Mouse (Mus musculus) thymus, adult 2 months (tissue): ENCODE data around the gene Paxx. TPM values are rescaled to one million over a fixed set of nuclear protein-coding genes. Genes with fewer than 3 reads are reported as not detected.

Experiments
- DNase-seq: peaks from one replicate; pipeline ENCODE4 v3.0.0; 2021
- H3K27ac ChIP-seq: fragments of 200-500 bp; 2 replicates; pipeline ENCODE4 v1.5.1; 2012; ENCODE audit warnings: low read length, control low read depth; ENCODE audit not compliant: control insufficient read depth, insufficient read depth
- H3K27me3 ChIP-seq: fragments of 200-500 bp; 2 replicates; pipeline ENCODE4 v1.6.1; 2012; ENCODE audit warnings: mild to moderate bottlenecking, low read length, moderate library complexity, mixed read lengths; ENCODE audit not compliant: control insufficient read depth, insufficient read depth
- H3K36me3 ChIP-seq: fragments of 200-500 bp; 2 replicates; pipeline ENCODE4 v1.6.1; 2012; ENCODE audit warnings: mild to moderate bottlenecking, low read length, moderate library complexity; ENCODE audit not compliant: control insufficient read depth, insufficient read depth
- H3K4me1 ChIP-seq: fragments of 200-500 bp; replicated peaks from 2 replicates; pipeline ENCODE4 v1.6.1; 2012; ENCODE audit warnings: low read length; ENCODE audit not compliant: control insufficient read depth, insufficient read depth
- H3K4me3 ChIP-seq: fragments of 200-500 bp; 2 replicates; pipeline ENCODE4 v1.5.1; 2012; ENCODE audit warnings: mild to moderate bottlenecking, low read length, control low read depth, moderate library complexity; ENCODE audit not compliant: control insufficient read depth, insufficient read depth
- CTCF ChIP-seq: fragments of 200-500 bp; IDR thresholded peaks from 2 replicates; pipeline ENCODE4 v1.5.1; 2012; ENCODE audit warnings: mild to moderate bottlenecking, control low read depth, low read length, moderate library complexity, borderline replicate concordance; ENCODE audit not compliant: control insufficient read depth, poor library complexity, insufficient read depth; ENCODE audit errors: extremely low read depth
- POLR2A ChIP-seq: fragments of 200-500 bp; IDR thresholded peaks from 2 replicates; pipeline ENCODE4 v1.6.1; 2012; ENCODE audit warnings: mild to moderate bottlenecking, low read length, control low read depth, moderate library complexity; ENCODE audit not compliant: control insufficient read depth, poor library complexity, insufficient read depth; ENCODE audit errors: extremely low read depth
- WGBS: fragments of 180-500 bp; shearing (Covaris S2); methylation state at CpG from one replicate; pipeline ENCODE4 v1.1.7; 2018; 5-methylcytosine and 5-hydroxymethylcytosine counted together
- polyA plus RNA-seq: library from polyadenylated mRNA; depleted of rRNA; stranded (reverse); fragments of >200 nt; gene quantifications from 2 replicates; pipeline ENCODE4 v1.2.3, GENCODE M21; 2012

Gene Paxx
- polyA plus RNA-seq, 1 experiment = 192 TPM

DNA sequence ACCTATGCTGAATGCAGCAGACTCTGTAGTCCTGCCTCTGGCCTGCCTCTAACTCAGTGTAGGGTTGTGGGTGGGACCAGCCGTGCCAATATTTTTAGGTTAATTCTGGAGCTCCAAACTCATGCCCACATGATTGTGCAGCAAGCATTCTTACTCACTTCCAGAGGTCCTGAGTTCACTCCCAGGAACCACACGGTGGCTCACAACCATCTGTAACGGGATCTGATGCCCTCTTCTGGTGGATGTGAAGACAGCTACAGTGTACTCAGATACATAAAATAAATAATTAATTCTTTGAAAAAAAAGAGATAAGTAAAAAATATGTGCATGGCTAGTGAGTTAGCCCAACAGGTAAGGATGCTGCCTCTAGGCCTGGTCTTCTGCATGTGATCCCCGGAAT is 35.6 kb upstream of the Paxx start:
- Histone ChIP-seq H3K4me3 (no peak overlapping the region), H3K27me3 (no peaks in the 10 kb centered on the region), H3K27ac (no peak overlapping the region), H3K4me1 (peaks cover 21% of the 10 kb centered on the region), H3K36me3 (no peaks in the 10 kb centered on the region)
- TF ChIP-seq CTCF (no peak), POLR2A (no peak)
- DNase-seq = no peak
- WGBS = 55% methylated on average over 4 of the region's 4 CpGs

DNA sequence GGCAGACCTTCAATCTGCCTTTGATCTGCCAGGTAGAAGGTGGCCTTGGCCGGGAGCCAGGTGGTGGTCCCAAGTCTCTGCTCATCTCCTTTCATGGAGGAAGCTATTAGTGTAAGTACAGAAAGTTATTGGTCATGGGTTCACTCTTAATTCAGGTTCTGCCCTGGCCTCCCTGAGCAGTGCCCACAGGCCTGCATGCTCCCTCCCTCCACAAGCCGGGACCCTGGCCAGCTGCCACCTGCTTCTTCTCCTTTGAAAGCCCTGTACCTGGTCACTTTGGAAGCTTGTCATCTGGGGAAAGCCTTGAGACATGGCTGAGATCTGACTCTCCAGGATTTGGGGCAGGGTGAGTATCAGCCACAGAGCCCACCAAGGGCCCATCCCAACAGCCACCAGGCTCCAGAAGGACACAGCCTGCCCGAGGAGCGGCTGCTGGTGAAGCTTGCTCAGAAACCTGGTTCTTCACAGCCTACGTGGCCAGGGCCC is 32.6 kb upstream of the Paxx start, which contains the start of gene Lcn12:
TSS of gene Lcn12 (minus strand) at position 436 of the 486 bp plus-strand sequence.
- TF ChIP-seq CTCF (no peak), POLR2A (no peak)
- H3K4me3 ChIP-seq = no peak within 1 kb of the TSS
- no peak for DNase-seq
- H3K27ac ChIP-seq = no peak within 1 kb of the TSS
- 96% methylated on average over 5 of the region's 5 CpGs for WGBS
- H3K27me3 ChIP-seq = no peaks in the 10 kb centered on the region
- no peaks in the 10 kb centered on the region for H3K36me3 ChIP-seq
- H3K4me1 ChIP-seq = peaks cover 12% of the 10 kb centered on the region

DNA sequence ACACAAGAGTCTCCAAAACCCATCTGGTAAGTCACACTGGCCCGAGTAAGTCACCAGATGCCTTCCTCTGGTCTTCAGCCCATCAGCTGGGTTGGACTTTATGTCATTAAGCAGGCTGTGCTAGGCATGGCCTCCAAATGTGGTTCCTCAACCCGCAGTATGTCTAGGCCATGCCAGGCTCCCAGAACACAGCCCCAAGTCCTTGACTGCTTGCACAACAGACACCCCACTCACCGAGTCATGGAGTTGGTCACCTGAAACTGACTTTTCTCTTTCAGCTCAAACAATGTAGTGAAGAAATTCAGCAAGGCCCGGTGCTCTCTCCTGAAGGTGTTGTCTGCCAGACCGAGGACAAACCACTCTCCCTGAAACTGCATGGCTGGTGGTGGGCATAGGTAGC is 32.1 kb upstream of the Paxx start:
- TF ChIP-seq CTCF = no peak
- no peak for TF ChIP-seq POLR2A
- H3K27me3 ChIP-seq = no peaks in the 10 kb centered on the region

DNA sequence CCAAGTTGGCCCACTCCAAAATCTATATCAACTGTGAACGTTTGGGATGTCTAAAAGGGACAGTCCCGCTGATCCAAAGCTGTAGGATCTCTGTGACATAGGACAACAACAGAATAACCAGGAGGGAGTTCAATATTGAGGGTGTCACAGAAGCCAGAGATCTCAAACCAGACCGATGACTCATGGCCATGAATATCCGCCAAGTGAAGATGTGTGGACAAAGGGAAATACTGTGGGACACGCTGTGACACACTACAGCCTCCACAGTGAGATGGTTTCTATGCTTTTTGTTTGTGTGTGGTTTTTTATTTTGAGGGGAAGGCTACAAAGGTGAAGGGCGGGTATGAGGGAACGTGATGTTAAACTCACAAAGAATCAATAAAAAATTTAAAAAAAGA is 27.8 kb upstream of the Paxx start:
- peaks cover 18% of the 10 kb centered on the region for H3K4me1 ChIP-seq
- no peak for TF ChIP-seq POLR2A
- no peak for TF ChIP-seq CTCF
- 93% methylated on average over 7 of the region's 7 CpGs for WGBS
- H3K27me3 ChIP-seq = no peaks in the 10 kb centered on the region
- no peaks in the 10 kb centered on the region for H3K36me3 ChIP-seq
- no peak overlapping the region for H3K27ac ChIP-seq
- H3K4me3 ChIP-seq = no peak overlapping the region
- DNase-seq = no peak

More for the DNA sequence above, 32.1 kb upstream of the Paxx start:
- DNase-seq = no peak
- H3K4me1 ChIP-seq = peaks cover 9% of the 10 kb centered on the region
- H3K36me3 ChIP-seq = no peaks in the 10 kb centered on the region
- H3K4me3 ChIP-seq = no peak overlapping the region
- WGBS = 93% methylated on average over 5 of the region's 5 CpGs
- H3K27ac ChIP-seq = no peak overlapping the region

DNA sequence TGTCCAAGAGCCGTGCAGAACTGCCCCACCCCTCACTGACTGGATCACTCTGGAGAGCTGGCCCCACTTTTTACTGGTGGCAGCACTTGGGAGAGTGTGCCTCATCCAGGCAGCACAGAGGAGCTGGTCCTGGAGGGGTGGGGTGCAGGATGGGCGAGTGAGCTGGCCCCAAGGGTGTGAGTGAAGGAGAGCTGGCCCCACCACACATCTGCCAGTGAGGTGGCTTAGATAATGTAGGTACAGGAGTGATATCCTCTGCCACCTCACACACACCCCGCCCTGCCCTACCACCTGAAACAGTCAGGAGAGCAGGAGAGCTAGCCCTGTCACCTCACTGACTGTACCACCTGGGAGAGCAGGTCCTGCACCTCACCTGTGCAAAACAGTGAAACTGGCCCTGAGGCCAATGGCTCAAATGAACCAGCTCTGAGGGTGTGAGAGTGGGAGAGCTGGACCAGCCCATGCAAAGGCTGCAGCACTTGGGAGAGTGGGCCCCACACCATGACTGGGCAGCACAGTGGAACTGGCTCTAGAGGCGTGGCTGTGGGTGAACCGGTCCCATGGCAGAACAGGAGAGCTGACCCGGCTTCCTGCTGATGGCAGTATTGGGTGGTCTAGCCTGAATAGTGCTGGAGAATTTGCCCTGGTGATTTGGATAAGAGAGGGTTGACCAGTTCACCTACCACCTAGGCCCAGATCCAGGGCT is 27.2 kb upstream of the Paxx start:
- WGBS = 90% methylated on average over 6 of the region's 6 CpGs
- Histone ChIP-seq H3K27ac (no peak overlapping the region), H3K4me3 (no peak overlapping the region), H3K27me3 (no peaks in the 10 kb centered on the region), H3K36me3 (no peaks in the 10 kb centered on the region), H3K4me1 (peaks cover 21% of the 10 kb centered on the region)
- DNase-seq = no peak
- no peak for TF ChIP-seq POLR2A
- no peak for TF ChIP-seq CTCF

DNA sequence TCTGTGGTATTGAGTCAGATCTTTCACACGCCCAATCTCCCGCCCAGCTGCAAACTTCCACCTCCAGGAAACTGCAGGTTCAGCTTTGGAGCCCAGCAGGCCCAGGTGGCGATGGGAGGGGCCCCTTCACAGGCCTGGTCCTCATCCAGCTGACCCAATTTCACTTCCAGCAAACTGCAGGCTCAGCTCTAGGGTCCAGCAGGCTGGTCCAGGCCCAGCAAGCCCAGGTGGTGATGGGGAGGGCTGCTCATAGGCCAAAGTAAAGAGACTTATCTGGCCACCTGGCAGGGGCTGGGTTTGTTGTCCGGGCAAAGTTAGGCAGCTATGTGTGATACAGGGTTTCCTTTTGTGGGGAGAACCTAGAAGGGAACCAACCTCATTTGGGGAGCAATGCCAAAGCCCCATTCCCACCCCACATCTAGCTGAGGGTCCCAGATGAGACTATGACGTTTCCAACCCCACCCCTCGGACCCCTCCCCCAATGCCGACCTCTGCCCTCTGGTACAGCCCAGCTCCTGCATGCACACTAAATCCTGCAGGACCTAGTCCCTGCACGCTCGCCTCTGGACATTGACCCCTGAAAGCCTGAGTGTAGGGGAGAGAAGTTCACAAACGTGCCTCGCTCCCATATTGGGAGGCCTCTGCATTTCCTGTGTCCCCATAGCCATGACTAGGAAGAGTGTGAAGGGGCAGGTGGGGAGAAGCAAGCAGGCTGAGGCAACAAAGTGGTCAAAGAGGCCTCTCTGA is 24.2 kb upstream of the Paxx start:
- 58% methylated on average over 11 of the region's 11 CpGs for WGBS
- Histone ChIP-seq H3K27me3 (no peaks in the 10 kb centered on the region), H3K4me3 (no peak overlapping the region), H3K27ac (no peak overlapping the region; the same call in 1 of the 2 replicates), H3K4me1 (peaks cover 22% of the 10 kb centered on the region), H3K36me3 (no peaks in the 10 kb centered on the region)
- TF ChIP-seq POLR2A (no peak), CTCF (no peak)
- DNase-seq = peak; percentile 47

DNA sequence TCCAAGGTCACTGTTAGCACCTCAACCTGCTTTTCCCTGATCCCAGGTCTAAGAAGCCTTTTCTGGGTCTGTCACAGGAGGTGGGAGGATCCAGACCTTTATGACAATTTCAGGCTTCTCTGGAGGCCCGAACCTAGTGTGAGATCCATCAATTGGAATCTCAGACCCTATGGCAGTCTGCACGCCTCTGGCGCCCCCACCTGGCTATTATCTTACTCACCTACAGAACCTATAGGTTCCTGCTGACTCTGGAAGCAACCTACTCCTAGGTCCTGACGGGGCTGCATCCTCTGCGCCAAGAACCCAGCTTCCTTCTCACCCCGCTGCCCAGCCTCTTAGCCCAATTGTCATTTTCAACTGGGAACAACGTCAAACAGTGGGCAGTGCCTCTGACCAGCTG is 22.1 kb upstream of the Paxx start:
- DNase-seq = peak; percentile 67
- peaks cover 22% of the 10 kb centered on the region for H3K4me1 ChIP-seq
- 21% methylated on average over 7 of the region's 7 CpGs for WGBS

More for the DNA sequence above, 22.1 kb upstream of the Paxx start:
- no peaks in the 10 kb centered on the region for H3K36me3 ChIP-seq
- no peak overlapping the region for H3K27ac ChIP-seq
- no peaks in the 10 kb centered on the region for H3K27me3 ChIP-seq
- no peak for TF ChIP-seq POLR2A
- TF ChIP-seq CTCF = peak; percentile 23; the same call in 1 of the 2 replicates
- H3K4me3 ChIP-seq = no peak overlapping the region
